Mouse (Mus musculus) heart, postnatal 10 days (tissue): ENCODE results near the gene Timm8a2. TPM values are rescaled to one million over a fixed set of nuclear protein-coding genes. Genes with fewer than 3 reads are reported as not detected.
A peak's percentile ranks its signal among the peaks of the same experiment; 100 is the strongest.

Experiments
- DNase-seq, 2 experiments: peaks; one replicate each; pipeline ENCODE4 v3.0.0; 2021
- intact Hi-C: fragments of 180-260 bp; cut with DNase I; formaldehyde crosslinking; loops from one replicate; pipeline ENCODE4 v1.15.1; 2025
- total RNA-seq, 2 experiments: library from RNA; stranded (reverse); gene quantifications; 2 replicates each; pipeline ENCODE4 v1.2.3; 2021

The Timm8a2 gene
- total RNA-seq, 2 experiments from 2014 or later = not detected

DNA sequence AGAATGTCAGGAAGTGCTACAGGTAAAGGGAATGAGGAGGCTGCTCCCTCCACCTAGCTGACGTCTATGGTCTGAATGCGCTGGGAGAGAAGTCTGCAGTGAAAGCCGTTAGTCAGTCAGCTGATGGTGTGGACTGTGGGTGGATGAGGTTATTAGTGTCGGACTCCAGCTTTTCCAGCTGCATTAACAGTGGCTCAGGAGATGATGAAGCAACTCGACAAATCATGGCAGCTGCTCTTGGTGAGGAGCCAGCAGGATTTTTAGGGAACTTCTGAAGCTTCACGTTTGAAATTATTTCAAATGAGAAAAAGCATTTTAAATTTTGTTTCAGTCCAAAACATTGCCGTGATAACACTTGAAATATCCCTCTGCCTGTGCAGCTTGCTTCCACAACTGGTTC lies 24.2 kb upstream of the Timm8a2 start:
- intact Hi-C loops = loop anchor here (5.0 kb wide), 1 partner anchor 47 kb away; no protein-coding TSS in a partner anchor
- peak; percentile 52 to 60 for DNase-seq

DNA sequence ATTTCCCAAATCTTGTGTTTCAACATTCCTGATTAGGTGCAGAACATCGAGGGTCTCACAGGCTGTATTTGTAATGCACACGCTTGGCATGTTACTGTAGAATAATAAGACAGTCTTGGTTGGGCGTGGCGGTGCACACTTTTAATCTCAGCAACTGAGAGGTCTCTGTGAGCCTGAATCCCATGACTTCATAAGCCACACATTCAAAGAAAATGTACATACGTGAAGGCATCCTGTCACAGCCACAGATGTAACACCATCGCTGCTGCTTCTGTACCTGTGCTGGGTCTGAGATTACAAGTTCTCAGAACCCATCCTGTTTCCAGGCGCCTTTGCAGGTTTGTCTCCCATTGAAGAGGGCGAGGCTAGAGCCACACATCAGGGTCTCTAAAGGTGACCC lies 22.7 kb upstream of the Timm8a2 start:
- intact Hi-C loops = loop anchor here (5.0 kb wide), 1 partner anchor 46 kb away; no protein-coding TSS in a partner anchor
- DNase-seq = no peak

DNA sequence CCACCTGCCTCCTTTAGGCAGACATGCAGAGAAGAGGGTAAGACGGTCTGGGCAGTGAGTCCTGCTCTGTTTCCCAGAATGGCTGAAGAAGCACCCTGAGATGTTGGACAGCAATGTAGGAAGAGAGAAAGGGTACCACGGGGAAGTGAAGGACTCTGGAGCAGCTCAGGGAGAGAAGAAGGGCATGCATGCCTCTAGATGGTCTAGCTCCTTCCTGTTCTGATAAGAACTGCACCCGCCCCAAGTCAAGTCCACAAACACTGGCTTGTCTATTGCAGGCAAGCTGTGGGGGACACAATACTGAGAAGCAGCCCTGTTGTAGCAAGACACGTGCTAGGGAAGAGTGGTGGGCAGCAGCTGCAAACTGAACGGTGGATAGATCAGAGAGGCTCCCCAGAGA lies 22.3 kb upstream of the Timm8a2 start:
- no peak for DNase-seq
- intact Hi-C loops = loop anchor here (5.0 kb wide), 1 partner anchor 45 kb away; no protein-coding TSS in a partner anchor

DNA sequence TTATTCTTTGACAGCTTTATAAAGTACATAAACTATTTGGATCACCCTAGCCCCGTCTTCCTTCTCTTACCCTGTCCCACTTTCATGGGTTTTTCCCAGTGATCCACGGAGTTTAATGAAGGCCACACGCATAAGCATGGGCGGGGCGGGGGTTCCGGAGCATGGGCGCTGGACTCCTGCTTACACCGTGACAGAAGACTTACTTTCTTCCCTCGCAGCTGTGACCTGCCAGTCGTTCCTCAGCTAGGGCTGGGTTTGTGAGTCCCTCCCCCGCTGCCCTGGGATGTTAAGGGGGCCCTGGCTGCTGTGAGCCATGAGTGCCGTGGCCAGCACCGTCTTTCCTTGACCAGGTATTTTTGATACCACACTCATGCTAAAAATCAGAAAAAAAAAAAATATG lies 21.7 kb upstream of the Timm8a2 start:
- intact Hi-C loops = loop anchor here (5.0 kb wide), 1 partner anchor 44 kb away; no protein-coding TSS in a partner anchor
- DNase-seq = no peak

DNA sequence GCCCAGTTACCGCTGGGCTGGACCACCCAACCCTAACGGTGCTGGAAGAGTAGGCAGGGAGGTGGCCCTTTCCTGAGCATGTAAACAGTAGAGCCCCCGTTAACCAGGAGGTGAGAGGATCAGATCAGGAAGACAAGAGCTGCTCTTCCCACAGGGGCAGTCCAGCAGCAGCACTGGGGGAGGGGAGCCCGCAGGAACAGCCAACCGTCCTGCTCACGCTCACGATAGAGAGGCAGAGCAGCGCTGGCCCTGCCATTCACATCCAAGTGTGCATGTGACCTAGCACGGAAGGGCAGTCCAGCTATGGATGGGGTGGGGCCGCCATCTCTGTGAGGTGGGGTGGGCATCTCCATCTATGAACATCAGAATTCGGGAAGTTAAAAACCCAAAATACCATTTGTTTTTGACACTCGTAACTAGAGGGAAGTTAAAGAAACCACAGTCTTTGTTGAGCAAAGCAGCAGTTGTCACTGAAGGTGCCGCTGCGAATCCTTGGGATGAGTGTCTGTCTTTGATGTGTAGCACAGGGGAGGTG lies 21.0 kb upstream of the Timm8a2 start:
- DNase-seq = peak; percentile 13 to 29
- intact Hi-C loops = loop anchor here (5.0 kb wide), 1 partner anchor 44 kb away; no protein-coding TSS in a partner anchor

DNA sequence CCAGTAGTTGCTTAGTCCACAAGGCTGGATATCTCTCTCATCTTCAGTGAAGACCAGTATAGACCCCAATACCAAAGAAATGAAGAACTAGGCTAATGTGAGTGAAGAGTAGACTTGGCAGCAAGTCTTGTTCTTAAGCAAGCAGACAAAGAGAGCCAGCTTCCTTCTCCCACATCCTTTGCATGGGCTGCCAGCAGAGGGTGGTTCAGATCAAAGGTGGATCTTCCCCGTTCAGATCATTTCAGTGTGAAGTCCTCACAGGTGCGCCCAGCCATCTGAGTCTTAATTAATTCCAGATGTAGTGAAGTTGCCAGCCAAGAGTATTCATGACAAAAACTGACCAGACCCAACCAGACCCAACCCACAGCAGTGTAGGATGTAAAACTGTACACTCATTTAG lies 16.5 kb upstream of the Timm8a2 start:
- no peak for DNase-seq
- intact Hi-C loops = no loop called here

DNA sequence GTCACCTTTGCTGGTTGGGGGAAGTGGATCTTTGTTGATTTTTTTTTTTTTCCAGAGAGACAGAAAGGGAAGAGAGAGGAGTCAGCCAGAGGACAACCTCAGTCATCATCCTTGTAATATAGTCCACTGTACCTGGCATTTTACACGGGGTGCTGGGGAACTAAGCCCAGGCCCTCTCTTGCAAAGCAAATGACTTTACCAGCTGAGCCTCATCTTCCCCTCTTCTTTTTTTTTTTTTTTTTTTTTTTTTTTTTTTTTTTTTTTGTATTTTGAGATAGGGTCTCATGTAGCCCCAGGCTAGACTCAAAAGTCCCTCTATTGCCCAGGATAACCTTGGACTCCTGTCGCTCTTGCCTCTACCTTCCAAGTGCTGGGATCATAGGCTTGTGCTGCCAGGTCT lies 15.1 kb upstream of the Timm8a2 start:
- DNase-seq = no peak
- intact Hi-C loops = no loop called here

DNA sequence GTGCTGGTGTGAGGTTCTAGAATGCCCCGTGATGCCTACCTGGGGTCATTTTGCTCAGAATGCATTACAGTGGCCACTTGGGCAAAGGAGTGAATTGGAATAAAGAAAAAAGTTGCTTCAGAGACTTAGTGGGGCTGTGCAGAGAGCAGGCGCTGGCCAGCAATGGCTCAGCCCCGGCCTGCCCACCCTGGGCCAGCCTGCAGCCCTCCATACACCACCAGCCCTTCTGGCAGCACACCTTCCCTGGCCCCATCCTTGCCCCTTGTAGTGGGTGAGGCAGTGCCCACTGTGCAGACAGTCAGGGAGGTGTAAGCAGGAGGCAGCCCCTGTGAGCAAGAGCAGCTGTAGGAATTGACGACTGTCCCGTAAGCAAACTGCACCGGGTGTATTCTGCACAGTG lies 13.9 kb upstream of the Timm8a2 start:
- intact Hi-C loops = no loop called here
- no peak for DNase-seq

DNA sequence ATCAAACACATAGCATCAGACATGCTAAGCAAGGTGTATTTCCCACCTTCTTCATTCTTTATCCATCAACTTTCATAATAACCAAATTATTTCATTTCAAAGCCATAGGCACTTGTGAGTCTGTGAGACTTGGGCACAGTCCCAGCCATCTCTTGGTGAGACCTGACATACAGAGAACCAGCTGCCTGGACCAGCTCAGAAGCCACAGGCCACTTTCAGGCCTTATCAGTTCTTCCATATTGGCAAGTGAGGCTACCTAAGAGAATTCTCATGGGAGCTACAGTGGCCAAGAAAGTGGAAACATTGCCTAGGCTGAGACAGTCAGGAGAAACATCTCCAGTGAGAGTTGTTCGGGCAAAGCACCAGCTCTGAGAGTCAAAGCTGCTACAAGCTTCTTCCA lies 11.4 kb upstream of the Timm8a2 start:
- intact Hi-C loops = no loop called here
- DNase-seq = no peak

DNA sequence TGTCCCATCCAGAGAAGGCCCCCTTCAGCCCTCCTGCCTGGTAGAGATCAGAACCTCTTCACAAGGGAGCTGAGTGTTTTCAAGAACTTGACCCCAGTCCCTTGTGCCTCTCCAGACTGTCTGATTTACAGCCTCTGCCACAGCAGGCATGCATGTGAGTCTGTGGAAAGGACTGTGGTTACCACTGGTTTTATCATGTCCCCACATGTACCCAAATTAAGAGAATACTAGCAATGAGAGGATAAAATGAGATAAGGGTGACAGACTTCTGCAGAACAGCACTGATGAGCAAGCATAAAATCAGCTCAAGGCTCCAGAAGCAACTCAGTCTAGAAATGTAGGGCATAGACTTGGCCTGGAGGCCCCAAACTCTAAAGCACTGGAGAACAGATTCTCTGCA lies 10.5 kb upstream of the Timm8a2 start:
- DNase-seq = no peak
- intact Hi-C loops = no loop called here

DNA sequence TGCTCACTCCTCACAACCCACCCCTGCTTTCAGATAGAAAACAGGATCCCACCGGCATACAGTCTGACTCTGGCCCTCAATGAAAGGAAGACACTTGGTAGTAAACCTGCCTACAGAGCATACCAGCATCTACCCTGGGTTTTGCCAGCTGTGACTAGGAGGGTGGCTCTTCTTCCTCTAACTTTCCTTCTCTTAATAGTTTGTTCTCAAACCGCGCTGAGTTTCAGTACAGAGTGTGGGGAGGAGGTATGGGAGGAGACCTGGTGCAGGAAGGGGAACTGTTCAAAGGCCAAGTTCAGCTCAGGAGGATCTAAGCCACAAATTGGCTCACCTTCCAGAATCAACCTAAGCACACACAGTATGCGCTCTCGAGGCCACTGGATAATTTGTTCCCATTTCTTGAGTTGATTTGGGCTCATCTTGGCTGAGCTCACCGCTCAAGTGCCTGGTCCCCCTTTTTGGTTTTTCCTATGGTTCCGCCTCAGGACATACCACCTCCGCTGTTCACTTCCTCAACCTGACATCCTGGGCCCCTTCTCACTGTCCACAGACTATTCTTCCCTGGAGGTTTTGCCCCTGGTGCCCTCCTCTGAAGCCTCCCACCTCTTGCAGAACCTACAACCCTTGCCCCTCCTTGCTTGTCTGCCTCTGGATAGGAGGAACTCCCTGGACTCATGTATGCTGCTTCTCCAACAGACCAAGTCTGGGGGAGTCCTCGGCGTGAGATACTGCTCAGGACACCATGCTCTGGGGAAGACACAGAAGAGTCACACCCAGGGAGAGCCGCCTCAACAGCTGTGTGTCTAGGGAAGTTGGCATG lies 5.3 kb upstream of the Timm8a2 start:
- DNase-seq = no peak

DNA sequence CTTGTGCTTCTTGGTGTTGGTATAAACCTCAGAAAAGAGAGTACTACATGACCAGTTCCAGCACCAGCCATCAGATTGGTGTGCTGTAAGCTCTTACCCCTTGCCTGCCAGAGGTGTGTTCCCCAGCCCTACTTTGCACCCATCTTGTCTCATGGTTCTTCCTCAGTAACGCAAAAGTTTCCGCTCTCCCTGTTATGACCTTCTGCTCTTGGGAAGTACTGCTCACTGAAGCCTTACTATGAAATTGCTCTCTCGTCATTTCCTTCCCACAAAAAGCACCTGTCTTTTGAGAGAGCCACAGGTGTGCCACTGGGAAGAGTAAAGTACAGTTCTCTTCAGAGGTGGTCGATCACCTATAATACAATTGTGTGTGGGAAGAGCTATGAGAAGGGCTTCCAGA lies 4.6 kb upstream of the Timm8a2 start:
- no peak for DNase-seq
- intact Hi-C loops = no loop called here

More for the DNA sequence above, 5.3 kb upstream of the Timm8a2 start:
- intact Hi-C loops = no loop called here

DNA sequence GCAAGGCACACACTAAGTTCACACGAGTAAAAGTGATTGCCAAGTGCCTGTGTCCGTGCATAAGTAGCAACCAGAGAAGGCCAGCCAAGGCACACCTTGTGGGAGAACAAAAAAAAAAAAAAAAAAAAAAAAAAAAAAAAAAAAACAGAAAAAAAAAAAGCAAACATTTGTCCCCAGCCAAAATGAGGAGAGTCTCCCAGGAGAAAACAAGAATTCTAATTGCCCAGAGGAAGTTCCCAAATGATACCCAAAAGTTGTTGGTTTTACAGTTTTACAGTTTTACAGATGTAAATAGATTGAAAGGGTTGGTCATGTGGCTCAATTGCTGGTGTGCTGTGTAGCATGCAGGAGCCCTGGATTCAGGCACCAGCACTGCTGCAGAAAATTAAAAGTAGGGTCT lies 2.4 kb upstream of the Timm8a2 start:
- no peak for DNase-seq
- intact Hi-C loops = no loop called here

DNA sequence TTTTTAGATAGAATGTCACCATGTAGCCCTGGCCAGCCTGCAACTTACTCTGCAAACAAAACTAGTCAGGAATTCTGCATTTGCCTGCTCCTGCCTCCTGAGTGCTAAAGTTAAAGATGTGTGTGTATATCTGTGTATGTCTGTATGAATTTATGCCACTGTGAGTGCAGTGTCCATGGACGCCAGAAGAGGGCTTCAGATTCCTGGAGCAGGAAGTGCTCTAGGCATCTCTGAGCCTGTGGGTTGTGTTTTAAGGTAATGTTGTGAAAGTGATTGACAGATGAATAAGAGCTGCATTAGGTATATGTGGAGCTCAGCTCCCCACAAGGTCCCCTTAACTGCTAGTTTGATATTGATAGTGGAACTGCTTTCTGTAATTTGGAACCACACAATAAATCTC lies 707 bp downstream of the Timm8a2 start:
- intact Hi-C loops = no loop called here
- no peak for DNase-seq

DNA sequence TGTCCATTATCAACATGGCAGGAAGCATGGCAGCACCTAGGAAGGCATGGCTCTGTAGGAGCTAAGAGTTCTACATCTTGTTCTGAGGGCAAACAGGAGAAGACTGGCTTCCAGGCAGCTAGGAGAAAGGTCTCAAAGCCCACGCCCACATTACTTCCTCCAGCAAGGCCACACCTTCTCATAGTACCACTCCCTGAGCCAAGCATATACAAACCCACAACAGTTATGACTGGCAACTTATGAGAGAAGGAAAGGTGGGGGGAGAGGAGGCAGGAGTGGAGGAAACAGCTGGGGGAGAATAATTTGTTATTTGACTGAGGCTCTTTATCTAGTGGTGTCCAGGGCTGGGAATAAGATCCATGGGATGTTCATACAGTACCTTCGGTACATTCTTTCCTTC lies 1.4 kb downstream of the Timm8a2 start:
- intact Hi-C loops = no loop called here
- no peak for DNase-seq

DNA sequence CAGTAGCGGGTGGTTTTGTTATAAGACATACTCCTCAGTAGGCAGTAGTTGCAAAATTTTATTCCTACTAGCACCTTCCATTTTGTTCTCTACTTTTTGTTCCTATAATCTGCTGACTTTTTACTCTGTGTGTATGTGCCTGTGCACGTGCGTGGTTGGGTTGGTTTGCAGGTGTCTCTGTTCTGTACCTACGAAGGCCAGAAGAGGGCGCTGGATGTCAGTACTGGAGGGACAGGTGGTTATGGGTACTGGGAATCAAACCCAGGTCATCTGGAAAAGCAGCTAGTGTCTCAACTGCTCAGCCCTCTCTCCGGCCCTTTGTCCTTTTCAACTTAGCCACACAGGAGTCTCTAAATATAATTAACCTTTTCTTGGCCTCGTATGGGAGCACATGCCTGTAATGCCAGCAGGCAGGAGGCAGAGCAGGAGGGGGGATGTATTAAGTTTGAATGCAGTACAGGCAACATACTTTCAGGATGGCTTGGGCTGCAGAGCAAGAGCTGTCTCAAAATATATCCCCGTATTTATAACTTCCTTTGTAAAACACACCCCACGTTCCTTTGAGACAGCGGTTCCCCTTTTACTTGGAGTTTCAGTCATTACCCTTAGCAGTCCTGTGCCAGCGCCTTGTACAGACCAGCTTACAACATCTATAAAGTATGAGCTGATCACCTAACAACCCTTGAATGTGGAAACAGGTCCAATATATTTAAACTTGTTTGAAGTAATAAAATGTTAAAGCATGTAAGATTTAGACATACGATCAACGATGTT lies 4.6 kb downstream of the Timm8a2 start:
- intact Hi-C loops = no loop called here
- DNase-seq = no peak

DNA sequence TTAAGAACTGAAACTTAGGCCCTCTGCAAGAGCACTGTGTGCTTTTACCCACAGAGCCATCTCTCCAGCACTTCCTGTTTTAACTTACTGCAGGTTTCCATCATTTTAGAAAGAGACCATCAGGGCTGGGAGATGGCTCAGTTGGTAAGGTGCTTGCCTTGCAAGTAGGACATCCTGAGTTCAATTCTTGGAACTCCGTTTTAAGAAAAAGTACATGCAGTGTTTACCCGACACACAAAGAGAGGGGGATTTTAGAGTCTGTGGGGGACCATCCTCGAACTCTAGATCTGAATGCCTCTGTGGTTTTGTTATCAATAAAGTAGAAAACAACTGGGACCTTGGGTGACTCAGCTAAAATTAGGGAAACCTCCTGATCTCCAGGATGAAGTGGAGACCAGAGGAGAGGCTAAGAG lies 6.9 kb downstream of the Timm8a2 start:
- intact Hi-C loops = no loop called here
- no peak for DNase-seq

DNA sequence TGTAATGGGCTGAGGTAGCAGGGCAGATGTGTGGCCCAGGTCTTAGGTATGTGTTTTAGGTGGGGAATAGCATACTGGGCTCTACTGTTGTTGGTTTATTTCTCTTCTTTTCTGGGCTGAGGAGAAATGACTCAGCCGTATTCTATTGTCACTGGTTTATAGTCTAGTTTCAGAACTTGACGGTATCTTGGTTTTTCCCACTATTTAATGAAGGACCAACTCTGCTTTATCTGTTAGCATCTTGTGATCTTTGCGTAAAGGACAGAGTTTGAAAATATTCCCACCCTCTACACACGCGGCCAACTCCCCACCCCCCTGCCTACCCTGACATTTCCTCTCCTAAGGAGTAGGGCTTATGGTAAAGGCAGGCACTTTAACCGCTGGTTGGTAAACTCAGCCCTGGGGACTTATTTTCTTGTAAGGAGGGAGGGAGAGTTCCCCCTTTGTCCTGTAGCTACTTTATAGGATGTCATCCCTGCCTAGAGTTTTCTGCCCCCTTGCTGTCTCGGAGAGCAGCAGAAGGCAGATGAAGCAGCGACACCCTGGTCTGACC lies 7.7 kb downstream of the Timm8a2 start:
- DNase-seq = no peak
- intact Hi-C loops = no loop called here

DNA sequence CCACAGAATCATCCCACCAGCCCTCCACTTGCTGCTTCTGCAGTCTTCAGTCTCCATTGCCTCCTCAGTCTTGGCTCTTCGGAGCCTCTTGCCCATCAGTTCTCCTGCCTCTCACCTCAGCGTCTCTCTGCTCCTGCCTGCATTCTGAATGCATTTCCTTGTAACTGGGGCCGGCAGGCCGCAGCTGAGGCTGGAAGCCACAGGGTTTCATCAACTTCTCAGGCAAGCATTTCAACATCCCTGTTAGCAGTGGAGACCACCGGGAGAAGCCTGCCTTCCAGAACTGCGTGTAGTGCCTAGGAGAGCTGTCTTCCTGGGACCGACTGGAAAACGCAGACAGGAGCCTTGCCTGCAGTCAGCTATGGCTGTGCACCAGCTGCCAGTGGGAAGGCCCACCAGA lies 13.3 kb downstream of the Timm8a2 start:
- DNase-seq = no peak
- intact Hi-C loops = no loop called here

DNA sequence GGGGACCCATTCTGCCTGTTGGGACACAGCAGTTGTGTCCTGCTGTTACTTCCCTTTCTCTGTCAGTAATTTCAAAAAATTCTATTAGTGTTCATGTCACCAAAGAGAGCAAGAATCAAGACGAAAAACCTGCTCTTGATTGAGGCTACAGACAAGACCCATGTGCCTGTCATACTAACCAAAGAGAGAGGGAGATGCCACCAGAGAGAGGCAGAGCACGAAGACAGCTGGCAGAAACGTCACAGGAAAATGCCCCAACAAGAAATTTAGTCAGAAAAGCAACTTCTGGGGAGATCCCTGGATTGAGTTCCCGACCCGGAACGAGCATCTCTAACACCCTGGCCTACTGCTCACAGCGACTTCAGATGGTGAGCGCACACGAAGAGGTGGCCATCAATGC lies 14.3 kb downstream of the Timm8a2 start:
- intact Hi-C loops = no loop called here
- DNase-seq = no peak

DNA sequence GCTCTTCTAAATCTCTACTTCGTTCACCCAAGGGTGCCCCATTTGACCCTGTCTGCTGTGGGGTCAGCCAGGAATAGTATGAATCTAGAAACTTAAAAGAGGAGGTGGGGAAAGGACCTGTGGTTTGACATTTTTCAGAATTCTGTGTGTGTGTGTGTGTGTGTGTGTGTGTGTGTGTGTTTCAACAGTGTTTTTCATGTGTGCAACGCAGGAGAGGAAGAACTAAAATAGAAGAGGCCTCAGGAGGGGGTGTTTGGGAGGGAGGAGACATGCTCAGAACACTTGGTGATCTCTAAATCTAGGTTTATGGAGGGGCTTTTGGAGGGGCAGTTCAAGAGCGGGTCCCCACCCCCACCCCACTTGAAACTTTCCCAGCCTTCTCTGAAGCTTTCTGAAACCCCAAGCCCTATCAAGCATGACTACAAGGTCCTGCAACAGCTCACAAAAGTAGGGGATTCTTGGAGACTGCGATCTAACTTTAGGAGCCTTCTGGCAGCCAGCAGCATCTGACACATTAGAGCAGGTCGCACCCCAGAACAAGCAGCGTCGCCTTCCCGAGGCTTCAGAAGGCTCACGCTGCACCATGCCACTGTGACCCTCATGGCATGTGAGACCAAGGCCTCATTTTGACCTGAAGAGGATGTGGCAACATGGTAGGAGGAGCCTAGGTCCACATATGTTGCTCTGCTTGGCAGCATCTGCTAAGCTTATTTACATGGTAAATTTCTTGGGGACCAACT lies 18.6 kb downstream of the Timm8a2 start:
- no peak for DNase-seq
- intact Hi-C loops = no loop called here
